Mouse (Mus musculus): Measurements from ENCODE around the gene Dok5.

The Dok5 gene

GRCm38 (mm10) chr2:170802984-170803383, 71.4 kb downstream of the Dok5 start:
- DNase-seq (ENCODE audit: low spot score), result no peak

- no peak for DNase-seq (ENCODE audit: low spot score)
Measured at GRCm38 (mm10) chr2:170807555-170808258, 76.1 kb downstream of the Dok5 start.

GRCm38 (mm10) chr2:170808259-170808789, 76.7 kb downstream of the Dok5 start:
- DNase-seq (ENCODE audit: low spot score), result no peak

- DNase-seq (ENCODE audit: low spot score), result no peak
Measured at GRCm38 (mm10) chr2:170811356-170811755, 79.7 kb downstream of the Dok5 start.

GRCm38 (mm10) chr2:170816302-170816701, 84.7 kb downstream of the Dok5 start:
- no peak for DNase-seq (ENCODE audit: low spot score)

GRCm38 (mm10) chr2:170817112-170817703, 85.6 kb downstream of the Dok5 start:
- DNase-seq (ENCODE audit: low spot score), result no peak

- peak; percentile 48 for DNase-seq (ENCODE audit: low spot score)
Measured at GRCm38 (mm10) chr2:170826821-170827441, 95.3 kb downstream of the Dok5 start.

- DNase-seq (ENCODE audit: low spot score), result no peak
Measured at GRCm38 (mm10) chr2:170828757-170829156, 97.2 kb downstream of the Dok5 start.

GRCm38 (mm10) chr2:170829191-170829611, 97.6 kb downstream of the Dok5 start:
- no peak for DNase-seq (ENCODE audit: low spot score)

GRCm38 (mm10) chr2:170829988-170830387, 98.4 kb downstream of the Dok5 start:
- no peak for DNase-seq (ENCODE audit: low spot score)

- no peak for DNase-seq (ENCODE audit: low spot score)
Measured at GRCm38 (mm10) chr2:170836862-170837261, 105.3 kb downstream of the Dok5 start.

GRCm38 (mm10) chr2:170837363-170837762, 105.8 kb downstream of the Dok5 start:
- DNase-seq (ENCODE audit: low spot score), result no peak

- DNase-seq (ENCODE audit: low spot score), result no peak
Measured at GRCm38 (mm10) chr2:170837824-170838557, 106.4 kb downstream of the Dok5 start.

GRCm38 (mm10) chr2:170841441-170841965, 109.9 kb downstream of the Dok5 start:
- no peak for DNase-seq (ENCODE audit: low spot score)

GRCm38 (mm10) chr2:170845511-170845910, 113.9 kb downstream of the Dok5 start:
- DNase-seq (ENCODE audit: low spot score), result no peak

- no peak for DNase-seq (ENCODE audit: low spot score)
Measured at GRCm38 (mm10) chr2:170850058-170850457, 118.5 kb downstream of the Dok5 start.

- no peak for DNase-seq (ENCODE audit: low spot score)
Measured at GRCm38 (mm10) chr2:170852337-170852736, 120.7 kb downstream of the Dok5 start.

- DNase-seq (ENCODE audit: low spot score), result no peak
Measured at GRCm38 (mm10) chr2:170855210-170855609, 123.6 kb downstream of the Dok5 start.

GRCm38 (mm10) chr2:170856085-170856484, 124.5 kb downstream of the Dok5 start:
- no peak for DNase-seq (ENCODE audit: low spot score)

- no peak for DNase-seq (ENCODE audit: low spot score)
Measured at GRCm38 (mm10) chr2:170857507-170857906, 125.9 kb downstream of the Dok5 start.

- DNase-seq (ENCODE audit: low spot score), result no peak
Measured at GRCm38 (mm10) chr2:170858640-170859039, 127.0 kb downstream of the Dok5 start.

- no peak for DNase-seq (ENCODE audit: low spot score)
Measured at GRCm38 (mm10) chr2:170860576-170860975, 129.0 kb downstream of the Dok5 start.

Measured in testis, postnatal 10 days (tissue).